Mouse (Mus musculus) heart, postnatal 0 days (tissue): Measurements from ENCODE around the gene Dmp1. TPM values are rescaled to one million over a fixed set of nuclear protein-coding genes. Genes with fewer than 3 reads are reported as not detected.
A peak's percentile ranks its signal among the peaks of the same experiment; 100 is the strongest.

Experiments used
- ATAC-seq: fragments of 200-750 bp; cut with Nextera tagmentation; 2 replicates; pipeline ENCODE4 v1.8.0; 2017; ENCODE audit warnings: low read depth, moderate number of reproducible peaks, moderate library complexity; ENCODE audit not compliant: insufficient read depth
- DNase-seq: peaks from one replicate; pipeline ENCODE4 v3.0.0-alpha.2; 2016; ENCODE audit warnings: low spot score
- H3K27ac ChIP-seq: fragments of 300-500 bp; sonication (generic); 2 replicates; pipeline ENCODE4 v1.5.1; 2014; ENCODE audit warnings: low read depth, mild to moderate bottlenecking
- H3K27me3 ChIP-seq: fragments of 300-500 bp; sonication (generic); 2 replicates; pipeline ENCODE4 v1.6.1; 2014; ENCODE audit warnings: low read length, mixed read lengths; ENCODE audit not compliant: control insufficient read depth, insufficient read depth
- H3K36me3 ChIP-seq: fragments of 300-500 bp; sonication (generic); replicated peaks from 2 replicates; pipeline ENCODE4 v1.6.1; 2014; ENCODE audit warnings: low read length, mixed read lengths; ENCODE audit not compliant: control insufficient read depth, insufficient read depth
- H3K4me1 ChIP-seq: fragments of 300-500 bp; sonication (generic); 2 replicates; pipeline ENCODE4 v1.6.1; 2014; ENCODE audit warnings: antibody characterized with exemption; ENCODE audit not compliant: control insufficient read depth, insufficient read depth
- H3K4me2 ChIP-seq: fragments of 300-500 bp; sonication (generic); 2 replicates; pipeline ENCODE4 v1.6.1; 2014; ENCODE audit warnings: low read depth, mild to moderate bottlenecking, low read length, moderate library complexity
- H3K4me3 ChIP-seq: fragments of 300-500 bp; sonication (generic); 2 replicates; pipeline ENCODE4 v1.5.1; 2014; ENCODE audit warnings: low read depth, low read length
- H3K9ac ChIP-seq: fragments of 300-500 bp; sonication (generic); replicated peaks from 2 replicates; pipeline ENCODE4 v1.6.1; 2014; ENCODE audit warnings: low read depth, low read length, mixed read lengths
- H3K9me3 ChIP-seq: fragments of 300-500 bp; sonication (generic); replicated peaks from 2 replicates; pipeline ENCODE4 v1.6.1; 2016; ENCODE audit warnings: low read length; ENCODE audit not compliant: control insufficient read depth
- CTCF ChIP-seq: IDR thresholded peaks from 2 replicates; pipeline ENCODE4 v1.5.1; 2016; ENCODE audit warnings: antibody characterized with exemption, control low read depth, low read depth
- EP300 ChIP-seq: IDR thresholded peaks from 2 replicates; pipeline ENCODE4 v1.6.1; 2016; ENCODE audit warnings: antibody characterized with exemption, low read depth
- WGBS: fragments of 180-500 bp; shearing (Covaris S2); extraction: QIAGEN DNeasy Blood & Tissue Kit; methylation state at CpG from one replicate; pipeline ENCODE4 v1.1.7; 2014; 5-methylcytosine and 5-hydroxymethylcytosine counted together
- polyA plus RNA-seq: library from polyadenylated mRNA; unstranded; fragments of >200 nt; fragmentation: Nextera tagmentation; extraction: Ambion mirVana; gene quantifications from 2 replicates; pipeline ENCODE4 v1.2.1, GENCODE M21; 2015
- total RNA-seq: library from RNA; depleted of rRNA; stranded (reverse); fragments of >200 nt; gene quantifications from 2 replicates; pipeline ENCODE4 v1.2.3, GENCODE M21; 2014; ENCODE audit warnings: low replicate concordance

The Dmp1 gene
- total and polyA plus RNA-seq, 2 experiments from 2014 or later: 0.05 TPM; not detected in 1

GRCm38 (mm10) chr5:104236741-104237140 is 34.3 kb downstream of the Dmp1 start:
- H3K27ac ChIP-seq: no peak overlapping the region

GRCm38 (mm10) chr5:104239674-104240378 is 37.4 kb downstream of the Dmp1 start:
- TF ChIP-seq CTCF (no peak), EP300 (no peak)
- no peaks in the 10 kb centered on the region for H3K36me3 ChIP-seq
- DNase-seq (no peak), ATAC-seq (no peak)
- no peak overlapping the region for H3K9ac ChIP-seq
- no peaks in the 10 kb centered on the region for H3K4me1 ChIP-seq
- no peaks in the 10 kb centered on the region for H3K27me3 ChIP-seq
- 66% methylated on average over 9 of the region's 9 CpGs for WGBS
- H3K4me3 ChIP-seq: no peak overlapping the region
- H3K9me3 ChIP-seq: no peaks in the 10 kb centered on the region
- H3K4me2 ChIP-seq: no peak overlapping the region
- no peak overlapping the region for H3K27ac ChIP-seq

More at GRCm38 (mm10) chr5:104236741-104237140, 34.3 kb downstream of the Dmp1 start:
- Histone ChIP-seq H3K27me3 (no peaks in the 10 kb centered on the region), H3K9ac (no peak overlapping the region), H3K4me1 (no peaks in the 10 kb centered on the region), H3K4me3 (no peak overlapping the region), H3K36me3 (no peaks in the 10 kb centered on the region), H3K4me2 (no peak overlapping the region), H3K9me3 (no peaks in the 10 kb centered on the region)
- TF ChIP-seq EP300 (no peak), CTCF (no peak)
- WGBS: 72% methylated on average over 8 of the region's 8 CpGs
- DNase-seq (no peak), ATAC-seq (peak; percentile 27; the same call in 1 of the 2 replicates)

- DNase-seq (no peak), ATAC-seq (no peak)
- Histone ChIP-seq H3K9me3 (no peaks in the 10 kb centered on the region), H3K4me2 (no peak overlapping the region), H3K27me3 (no peaks in the 10 kb centered on the region), H3K27ac (no peak overlapping the region), H3K9ac (no peak overlapping the region), H3K4me1 (no peaks in the 10 kb centered on the region), H3K36me3 (no peaks in the 10 kb centered on the region), H3K4me3 (no peak overlapping the region)
- TF ChIP-seq EP300: no peak
- TF ChIP-seq CTCF: no peak
- WGBS: 63% methylated on average over 2 of the region's 2 CpGs
Measured at GRCm38 (mm10) chr5:104244261-104244660, 41.8 kb downstream of the Dmp1 start.

DNA sequence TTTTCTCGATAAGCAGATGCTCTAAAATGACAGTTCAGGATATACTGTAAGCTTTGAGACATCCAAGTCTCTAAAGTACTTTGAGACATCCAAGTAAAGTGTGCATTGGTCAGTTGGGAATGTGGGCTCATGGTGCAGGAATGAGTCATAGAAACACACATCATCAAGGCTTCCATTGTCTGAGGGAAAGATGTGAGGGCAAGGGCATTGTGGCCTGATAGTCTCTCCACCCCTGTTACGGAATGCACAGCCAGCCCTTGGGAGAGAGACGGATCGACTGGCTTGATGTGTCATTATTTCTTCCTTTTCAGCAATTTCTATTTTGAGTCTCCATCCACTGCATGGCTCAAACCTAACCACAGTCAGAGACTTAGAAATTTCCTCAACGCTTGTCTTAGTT is 49.4 kb downstream of the Dmp1 start:
- ATAC-seq (no peak), DNase-seq (no peak)
- Histone ChIP-seq H3K9ac (no peak overlapping the region), H3K36me3 (no peaks in the 10 kb centered on the region), H3K9me3 (no peaks in the 10 kb centered on the region), H3K27me3 (no peaks in the 10 kb centered on the region), H3K4me3 (no peak overlapping the region), H3K27ac (no peak overlapping the region), H3K4me1 (no peaks in the 10 kb centered on the region), H3K4me2 (no peak overlapping the region)
- TF ChIP-seq EP300: no peak
- TF ChIP-seq CTCF: no peak
- 65% methylated on average over 5 of the region's 5 CpGs for WGBS

GRCm38 (mm10) chr5:104256585-104256984 is 54.2 kb downstream of the Dmp1 start:
- no peak overlapping the region for H3K4me3 ChIP-seq
- H3K27me3 ChIP-seq: no peaks in the 10 kb centered on the region
- no peak for TF ChIP-seq CTCF
- TF ChIP-seq EP300: no peak
- DNase-seq: no peak
- no peak overlapping the region for H3K9ac ChIP-seq
- H3K4me2 ChIP-seq: no peak overlapping the region
- H3K27ac ChIP-seq: no peak overlapping the region
- no peaks in the 10 kb centered on the region for H3K36me3 ChIP-seq
- no peaks in the 10 kb centered on the region for H3K9me3 ChIP-seq
- no peak for ATAC-seq
- H3K4me1 ChIP-seq: no peaks in the 10 kb centered on the region
- 60% methylated on average over 3 of the region's 3 CpGs for WGBS

- no peak overlapping the region for H3K9ac ChIP-seq
- H3K27me3 ChIP-seq: no peaks in the 10 kb centered on the region
- H3K4me1 ChIP-seq: no peaks in the 10 kb centered on the region
- no peaks in the 10 kb centered on the region for H3K36me3 ChIP-seq
- no peak for TF ChIP-seq EP300
- no peak for TF ChIP-seq CTCF
- DNase-seq (no peak), ATAC-seq (no peak)
- 59% methylated on average over 4 of the region's 4 CpGs for WGBS
- H3K27ac ChIP-seq: no peak overlapping the region
- H3K4me2 ChIP-seq: no peak overlapping the region
- no peaks in the 10 kb centered on the region for H3K9me3 ChIP-seq
- no peak overlapping the region for H3K4me3 ChIP-seq
Measured at GRCm38 (mm10) chr5:104261908-104262461, 59.6 kb downstream of the Dmp1 start.
